15 mouse cellular contexts compared by ENCODE assay signal in the genomic region with DNA sequence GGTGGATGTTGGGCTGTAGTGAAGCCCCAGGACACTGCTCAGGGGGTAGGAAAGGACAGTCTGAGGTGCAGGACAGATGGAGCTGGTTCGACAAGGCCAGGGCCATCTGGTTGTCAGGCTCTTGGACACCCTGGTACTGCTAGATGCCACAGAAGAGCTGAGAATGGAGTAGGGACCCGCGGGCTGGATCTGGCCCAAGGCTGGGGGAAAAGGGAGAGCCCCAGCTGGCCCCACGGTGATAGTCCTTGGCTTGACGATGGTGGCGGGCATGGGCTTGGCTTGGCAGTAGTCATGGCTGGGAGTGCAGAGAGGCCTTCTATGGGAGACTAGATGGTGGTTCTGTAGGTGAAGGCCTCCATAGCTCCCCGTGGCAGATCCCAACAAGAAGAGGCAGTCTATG.
"Had no signal": no experiment of that assay in that cellular context is flagged by ENCODE, and none has a peak within 500 bp of the region (broad histone marks: within the 10 kb centered on the region; RNA-seq: fewer than 3 reads in every experiment).

No protein-coding gene starts in this region.

- H3K27me3 ChIP-seq: neural tube, embryonic 15.5 days; stomach, embryonic 15.5 days had no signal

- H3K4me3 ChIP-seq: neural tube, embryonic 15.5 days; stomach, embryonic 15.5 days had no signal

- H3K9me3 ChIP-seq: neural tube, embryonic 15.5 days; stomach, embryonic 15.5 days had no signal

- H3K4me2 ChIP-seq: neural tube, embryonic 15.5 days; stomach, embryonic 15.5 days had no signal

- H3K9ac ChIP-seq: neural tube, embryonic 15.5 days; stomach, embryonic 15.5 days had no signal

- H3K27ac ChIP-seq: neural tube, embryonic 15.5 days; stomach, embryonic 15.5 days; stomach, postnatal 0 days had no signal

- DNase-seq: retina, postnatal 1 day; right cerebral cortex, adult 18-20 months; right cerebral cortex, postnatal 14 days; right cerebral cortex, postnatal 25 days; right cerebral cortex, postnatal 4 days; spleen, adult 18-20 months; thymus, adult 18-20 months; thymus, adult 2 months; thymus, postnatal 14 days; thymus, postnatal 25 days; thymus, postnatal 36 days; thymus, postnatal 4 days had no signal

- H3K4me1 ChIP-seq: neural tube, embryonic 15.5 days; stomach, embryonic 15.5 days had no signal
